Comparison of ENCODE assay signal across 9 mouse cellular contexts in the genomic region with DNA sequence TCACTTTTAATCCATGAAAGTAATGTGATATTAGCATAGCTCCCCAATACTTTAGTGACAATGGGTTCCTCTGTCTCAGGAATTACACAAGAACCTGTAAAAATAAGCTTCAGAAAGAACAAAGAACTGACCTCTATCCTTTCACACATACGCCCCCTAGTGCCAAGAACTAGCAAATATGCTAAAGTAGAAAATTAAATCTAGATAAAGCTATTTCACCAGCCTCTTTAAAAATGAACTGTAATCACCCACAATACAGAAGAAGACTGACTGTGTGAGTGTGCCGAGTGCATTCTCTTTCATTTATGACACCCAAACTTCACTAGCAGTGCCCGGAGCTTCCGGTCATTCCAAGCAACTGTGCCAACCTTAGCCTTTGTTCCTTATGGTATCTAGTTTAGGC. TPM values are rescaled to one million over a fixed set of nuclear protein-coding genes. Genes with fewer than 3 reads are reported as not detected.
DNase-seq lines count a peak whose midpoint lies in the region; ATAC-seq lines count a peak whose summit lies in the region.
"Had no signal": no experiment of that assay in that cellular context is flagged by ENCODE, and none has a peak within 500 bp of the region (broad histone marks: within the 10 kb centered on the region; RNA-seq: fewer than 3 reads in every experiment).

No protein-coding gene starts in this region.

- H3K27me3 ChIP-seq in hindbrain, embryonic 16.5 days (replicated peaks; ENCODE audit: control insufficient read depth, insufficient read depth, low read length): no peaks in the 10 kb centered on the region
- no peaks in the 10 kb centered on the region for H3K27me3 ChIP-seq in midbrain, embryonic 14.5 days (ENCODE audit: control insufficient read depth, insufficient read depth, low read length)

- H3K9me3 ChIP-seq in hindbrain, embryonic 16.5 days (ENCODE audit: control insufficient read depth, low read length): no peaks in the 10 kb centered on the region
- no peaks in the 10 kb centered on the region for H3K9me3 ChIP-seq in midbrain, embryonic 14.5 days (ENCODE audit: control insufficient read depth, low read length)
- H3K9me3 ChIP-seq: G1E had no signal

- H3K4me2 ChIP-seq in hindbrain, embryonic 16.5 days (ENCODE audit: low read length): no peak overlapping the region
- no peak overlapping the region for H3K4me2 ChIP-seq in midbrain, embryonic 14.5 days (ENCODE audit: low read length)

- no peak overlapping the region for H3K9ac ChIP-seq in hindbrain, embryonic 16.5 days (ENCODE audit: low read depth, low read length)
- no peak overlapping the region for H3K9ac ChIP-seq in midbrain, embryonic 14.5 days (replicated peaks; ENCODE audit: low read length)

- 48% methylated on average over 4 of the region's 4 CpGs for WGBS in hindbrain, embryonic 16.5 days
- 57% methylated on average over 4 of the region's 4 CpGs for WGBS in midbrain, embryonic 14.5 days

- H3K36me3 ChIP-seq in hindbrain, embryonic 16.5 days (ENCODE audit: control insufficient read depth, insufficient read depth, low read length): no peaks in the 10 kb centered on the region
- no peaks in the 10 kb centered on the region for H3K36me3 ChIP-seq in midbrain, embryonic 14.5 days (ENCODE audit: control insufficient read depth, insufficient read depth, low read length)
- H3K36me3 ChIP-seq: G1E had no signal

- peak; percentile 38; the same call in 1 of the 2 replicates for ATAC-seq in frontal cortex, adult (ENCODE audit: low TSS enrichment)
- ATAC-seq in hindbrain, embryonic 16.5 days: peak; percentile 76
- ATAC-seq in midbrain, embryonic 14.5 days (ENCODE audit: low FRiP score, low TSS enrichment): peak; percentile 66; the same call in 1 of the 2 replicates

- DNase-seq in frontal cortex, postnatal 14 days (ENCODE audit: low spot score in 2 of 2): no peak
- DNase-seq in right cerebral cortex, adult 18-20 months: peak; percentile 23
- no peak for DNase-seq in right cerebral cortex, postnatal 14 days
- peak; percentile 27 to 54 for DNase-seq in cerebellum, postnatal 25 days
- DNase-seq in midbrain, embryonic 14.5 days: peak; percentile 87
- no peak for DNase-seq in frontal cortex, postnatal 25 days (ENCODE audit: low spot score in 2 of 2)

- no peaks in the 10 kb centered on the region for H3K4me1 ChIP-seq in hindbrain, embryonic 16.5 days (ENCODE audit: control insufficient read depth, insufficient read depth, low read depth, low read length)
- H3K4me1 ChIP-seq in midbrain, embryonic 14.5 days (ENCODE audit: control insufficient read depth, insufficient read depth, low read length): no peaks in the 10 kb centered on the region

- H3K4me3 ChIP-seq in hindbrain, embryonic 16.5 days (ENCODE audit: low read length): no peak overlapping the region
- H3K4me3 ChIP-seq in midbrain, embryonic 14.5 days (replicated peaks; ENCODE audit: low read depth, low read length): no peak overlapping the region

- H3K27ac ChIP-seq in hindbrain, embryonic 16.5 days (ENCODE audit: low read depth, low read length): no peak overlapping the region
- no peak overlapping the region for H3K27ac ChIP-seq in midbrain, embryonic 14.5 days (replicated peaks; ENCODE audit: low read depth, low read length)

RNA-seq across cellular contexts. Expression of gene Ccdc90b, which starts 10.0 kb away (rescaled TPM):
- polyA plus RNA-seq in hindbrain, embryonic 16.5 days (2015; fragmentation: Nextera tagmentation; extraction: Ambion mirVana): 54.0 and 54.8 TPM in 2 replicates
- polyA plus RNA-seq in midbrain, embryonic 14.5 days (2014; fragmentation: Nextera tagmentation; extraction: Ambion mirVana): 71.7 and 80.8 TPM in 2 replicates
- polyA plus RNA-seq: G1E had no signal

Comparison
In these comparisons a context has a peak if more than half of its experiments do, and no peak if none do; other contexts are left out.
1. DNase-seq: peak in right cerebral cortex, adult 18-20 months (single experiment), cerebellum, postnatal 25 days (2 of 2) and midbrain, embryonic 14.5 days (single experiment); none in frontal cortex, postnatal 14 days (0 of 2), right cerebral cortex, postnatal 14 days (single experiment) and frontal cortex, postnatal 25 days (0 of 2).
2. Peak in every context shown above with its lines, with median percentiles within 50 percentile points of each other: ATAC-seq.